Mouse (Mus musculus) midbrain, embryonic 10.5 days (tissue): ENCODE data around the gene Tnk2. TPM values are rescaled to one million over a fixed set of nuclear protein-coding genes. Genes with fewer than 3 reads are reported as not detected.

Experiments used
- DNase-seq: peaks from one replicate; pipeline ENCODE4 v3.0.0-alpha.2; 2017; ENCODE audit warnings: low spot score
- H3K27ac ChIP-seq: fragments of 300-500 bp; sonication (generic); replicated peaks from 2 replicates; pipeline ENCODE4 v1.5.1; 2016; ENCODE audit warnings: mild to moderate bottlenecking
- H3K27me3 ChIP-seq: fragments of 300-500 bp; sonication (generic); 2 replicates; pipeline ENCODE4 v1.6.1; 2016; ENCODE audit warnings: low read depth, mild to moderate bottlenecking; ENCODE audit not compliant: poor library complexity, severe bottlenecking
- H3K36me3 ChIP-seq: fragments of 300-500 bp; sonication (generic); 2 replicates; pipeline ENCODE4 v1.6.1; 2016; ENCODE audit warnings: mild to moderate bottlenecking, moderate library complexity
- H3K4me1 ChIP-seq: fragments of 300-500 bp; sonication (generic); 2 replicates; pipeline ENCODE4 v1.6.1; 2016
- H3K4me3 ChIP-seq: fragments of 300-500 bp; sonication (generic); 2 replicates; pipeline ENCODE4 v1.5.1; 2016; ENCODE audit warnings: mild to moderate bottlenecking, moderate library complexity
- H3K9me3 ChIP-seq: fragments of 300-500 bp; sonication (generic); replicated peaks from 2 replicates; pipeline ENCODE4 v1.6.1; 2016; ENCODE audit warnings: mild to moderate bottlenecking
- WGBS: fragments of 180-500 bp; shearing (Covaris S2); methylation state at CpG from one replicate; pipeline ENCODE4 v1.1.7; 2016; 5-methylcytosine and 5-hydroxymethylcytosine counted together
- polyA plus RNA-seq: library from polyadenylated mRNA; unstranded; fragments of >200 nt; fragmentation: Nextera tagmentation; extraction: Ambion mirVana; gene quantifications from 2 replicates; pipeline ENCODE4 v1.2.1, GENCODE M21; 2016

The Tnk2 gene
- polyA plus RNA-seq, 1 experiment from 2014 or later, result 8.4 TPM

- DNase-seq, result no peak
- peaks cover 3% of the 10 kb centered on the region; the same call in 1 of the 2 replicates for H3K27me3 ChIP-seq
- H3K9me3 ChIP-seq, result no peaks in the 10 kb centered on the region
- WGBS, result 86% methylated on average over 11 of the region's 11 CpGs
- no peak overlapping the region for H3K4me3 ChIP-seq
- H3K36me3 ChIP-seq, result no peaks in the 10 kb centered on the region
- H3K4me1 ChIP-seq, result peaks cover 20% of the 10 kb centered on the region
- H3K27ac ChIP-seq, result no peak overlapping the region
Measured at GRCm38 (mm10) chr16:32712202-32712601, 68.5 kb downstream of the Tnk2 start.

GRCm38 (mm10) chr16:32713556-32713955 is 69.9 kb downstream of the Tnk2 start:
- no peaks in the 10 kb centered on the region for H3K36me3 ChIP-seq
- no peak overlapping the region for H3K27ac ChIP-seq
- no peaks in the 10 kb centered on the region for H3K9me3 ChIP-seq
- H3K4me3 ChIP-seq, result no peak overlapping the region
- WGBS, result 82% methylated on average over 6 of the region's 6 CpGs
- peaks cover 7% of the 10 kb centered on the region for H3K4me1 ChIP-seq
- peaks cover 3% of the 10 kb centered on the region; the same call in 1 of the 2 replicates for H3K27me3 ChIP-seq
- no peak for DNase-seq

GRCm38 (mm10) chr16:32715364-32715763 is 71.7 kb downstream of the Tnk2 start:
- no peaks in the 10 kb centered on the region for H3K4me1 ChIP-seq
- no peak overlapping the region for H3K4me3 ChIP-seq
- no peaks in the 10 kb centered on the region for H3K9me3 ChIP-seq
- H3K27ac ChIP-seq, result no peak overlapping the region
- no peak for DNase-seq
- WGBS, result 29% methylated on average over 13 of the region's 13 CpGs
- peaks cover 3% of the 10 kb centered on the region; the same call in 1 of the 2 replicates for H3K27me3 ChIP-seq
- no peaks in the 10 kb centered on the region for H3K36me3 ChIP-seq

- no peak overlapping the region for H3K27ac ChIP-seq
- no peaks in the 10 kb centered on the region for H3K27me3 ChIP-seq
- no peaks in the 10 kb centered on the region for H3K9me3 ChIP-seq
- no peaks in the 10 kb centered on the region for H3K36me3 ChIP-seq
- no peak for DNase-seq
- H3K4me1 ChIP-seq, result no peaks in the 10 kb centered on the region
- 82% methylated on average over 7 of the region's 7 CpGs for WGBS
- no peak overlapping the region for H3K4me3 ChIP-seq
Measured at GRCm38 (mm10) chr16:32723163-32723562, 79.5 kb downstream of the Tnk2 start.

- WGBS, result 85% methylated on average over 4 of the region's 4 CpGs
Measured at GRCm38 (mm10) chr16:32723767-32724166, 80.1 kb downstream of the Tnk2 start.

GRCm38 (mm10) chr16:32724259-32724658 is 80.6 kb downstream of the Tnk2 start:
- Histone ChIP-seq H3K36me3 (no peaks in the 10 kb centered on the region), H3K4me3 (no peak overlapping the region), H3K9me3 (no peaks in the 10 kb centered on the region), H3K27me3 (no peaks in the 10 kb centered on the region), H3K4me1 (no peaks in the 10 kb centered on the region), H3K27ac (no peak overlapping the region)
- WGBS, result 98% methylated on average over 2 of the region's 2 CpGs
- DNase-seq, result no peak

More at GRCm38 (mm10) chr16:32723767-32724166, 80.1 kb downstream of the Tnk2 start:
- H3K27ac ChIP-seq, result no peak overlapping the region
- H3K4me1 ChIP-seq, result no peaks in the 10 kb centered on the region
- H3K4me3 ChIP-seq, result no peak overlapping the region
- no peaks in the 10 kb centered on the region for H3K36me3 ChIP-seq
- DNase-seq, result no peak
- H3K27me3 ChIP-seq, result no peaks in the 10 kb centered on the region
- no peaks in the 10 kb centered on the region for H3K9me3 ChIP-seq

GRCm38 (mm10) chr16:32726501-32726900 is 82.8 kb downstream of the Tnk2 start:
- Histone ChIP-seq H3K36me3 (no peaks in the 10 kb centered on the region), H3K9me3 (no peaks in the 10 kb centered on the region), H3K4me3 (no peak overlapping the region), H3K4me1 (no peaks in the 10 kb centered on the region), H3K27ac (no peak overlapping the region), H3K27me3 (no peaks in the 10 kb centered on the region)
- no peak for DNase-seq

- Histone ChIP-seq H3K9me3 (no peaks in the 10 kb centered on the region), H3K4me1 (no peaks in the 10 kb centered on the region), H3K36me3 (no peaks in the 10 kb centered on the region), H3K27ac (no peak overlapping the region), H3K27me3 (no peaks in the 10 kb centered on the region), H3K4me3 (no peak overlapping the region)
- no peak for DNase-seq
Measured at GRCm38 (mm10) chr16:32728240-32728639, 84.6 kb downstream of the Tnk2 start.

GRCm38 (mm10) chr16:32728730-32729129 is 85.1 kb downstream of the Tnk2 start:
- H3K4me1 ChIP-seq, result no peaks in the 10 kb centered on the region
- DNase-seq, result no peak
- WGBS, result 90% methylated on average over 1 of the region's 1 CpGs

More at GRCm38 (mm10) chr16:32728730-32729129, 85.1 kb downstream of the Tnk2 start:
- H3K27ac ChIP-seq, result no peak overlapping the region
- no peak overlapping the region for H3K4me3 ChIP-seq
- no peaks in the 10 kb centered on the region for H3K27me3 ChIP-seq
- H3K36me3 ChIP-seq, result no peaks in the 10 kb centered on the region
- H3K9me3 ChIP-seq, result no peaks in the 10 kb centered on the region

Other genes with a start within 250 kb of the Tnk2 start
- gene Tm4sf19, start 243.4 kb upstream of the Tnk2 start, polyA plus RNA-seq, result not detected in 2 replicates
- 34.6 and 36.3 TPM in 2 replicates for gene Tctex1d2, start 224.2 kb upstream of the Tnk2 start, polyA plus RNA-seq
- 43.1 and 46.4 TPM in 2 replicates for gene Pcyt1a, start 213.0 kb upstream of the Tnk2 start, polyA plus RNA-seq
- 0.16 and 0.35 TPM in 2 replicates for gene Slc51a, start 156.0 kb upstream of the Tnk2 start, polyA plus RNA-seq
- not detected in 2 replicates for gene Zdhhc19, start 147.6 kb upstream of the Tnk2 start, polyA plus RNA-seq
- gene Tfrc, start 35.0 kb upstream of the Tnk2 start, polyA plus RNA-seq, result 68.7 and 71.9 TPM in 2 replicates
- 0.32 and 1.5 TPM in 2 replicates for gene Muc4, start 92.0 kb downstream of the Tnk2 start, polyA plus RNA-seq
- gene Muc20, start 153.6 kb downstream of the Tnk2 start, polyA plus RNA-seq, result not detected in 2 replicates
- not detected in 2 replicates for gene Smbd1, start 166.6 kb downstream of the Tnk2 start, polyA plus RNA-seq
- gene Fyttd1, start 233.6 kb downstream of the Tnk2 start, polyA plus RNA-seq, result 92.6 and 95.0 TPM in 2 replicates
- 19.0 and 22.0 TPM in 2 replicates for gene Rubcn, start 233.9 kb downstream of the Tnk2 start, polyA plus RNA-seq